Mouse (Mus musculus): ENCODE measurements at regions not wholly inside any gene's neighbourhood (a gene's known extent, or its start where the extent isn't known, plus 50 kb on each side); places are given as distances from the start of the nearest gene placed in this dataset.
"Not testable (repeated sequence)": the region's sequence is repeated elsewhere in the genome, so short reads cannot be mapped to it uniquely, and the experiment has no call there.

GRCm38 (mm10) chr6:89052758-89053460 lies 150.9 kb downstream of the Tpra1 start:
- DNase-seq (ENCODE audit: low read depth, low spot score) = no peak

GRCm38 (mm10) chr6:89054060-89054459 lies 152.0 kb downstream of the Tpra1 start:
- DNase-seq (ENCODE audit: low read depth, low spot score) = no peak

- no peak for DNase-seq (ENCODE audit: low read depth, low spot score)
These were observed 157.5 kb downstream of the Tpra1 start for GRCm38 (mm10) chr6:89059431-89059975.

- no peak for DNase-seq (ENCODE audit: low read depth, low spot score)
These were observed 163.0 kb downstream of the Tpra1 start for GRCm38 (mm10) chr6:89064977-89065580.

- DNase-seq (ENCODE audit: low read depth, low spot score) = no peak
These were observed 164.5 kb downstream of the Tpra1 start for GRCm38 (mm10) chr6:89066588-89066987.

GRCm38 (mm10) chr6:89068286-89068685 lies 166.2 kb downstream of the Tpra1 start:
- no peak for DNase-seq (ENCODE audit: low read depth, low spot score)

- DNase-seq (ENCODE audit: low read depth, low spot score) = no peak
These were observed 167.1 kb downstream of the Tpra1 start for GRCm38 (mm10) chr6:89069108-89069507.

GRCm38 (mm10) chr6:89070011-89070410 lies 168.0 kb downstream of the Tpra1 start:
- DNase-seq (ENCODE audit: low read depth, low spot score) = peak; percentile 61

- DNase-seq (ENCODE audit: low read depth, low spot score) = no peak
These were observed 169.7 kb downstream of the Tpra1 start for GRCm38 (mm10) chr6:89071766-89072165.

- no peak for DNase-seq (ENCODE audit: low read depth, low spot score)
These were observed 170.5 kb downstream of the Tpra1 start for GRCm38 (mm10) chr6:89072569-89072968.

- DNase-seq (ENCODE audit: low read depth, low spot score) = no peak
These were observed 179.7 kb downstream of the Tpra1 start for GRCm38 (mm10) chr6:89081624-89082300.

- no peak for DNase-seq (ENCODE audit: low read depth, low spot score)
These were observed 182.4 kb downstream of the Tpra1 start for GRCm38 (mm10) chr6:89084437-89084836.

GRCm38 (mm10) chr6:89085151-89085550 lies 183.1 kb downstream of the Tpra1 start:
- no peak for DNase-seq (ENCODE audit: low read depth, low spot score)

GRCm38 (mm10) chr6:89087620-89088019 lies 185.6 kb downstream of the Tpra1 start:
- DNase-seq (ENCODE audit: low read depth, low spot score) = no peak

GRCm38 (mm10) chr6:89090096-89090495 lies 188.0 kb downstream of the Tpra1 start:
- DNase-seq (ENCODE audit: low read depth, low spot score) = no peak

- no peak for DNase-seq (ENCODE audit: low read depth, low spot score)
These were observed 193.9 kb downstream of the Tpra1 start for GRCm38 (mm10) chr6:89095911-89096310.

- no peak for DNase-seq (ENCODE audit: low read depth, low spot score)
These were observed 195.5 kb downstream of the Tpra1 start for GRCm38 (mm10) chr6:89097531-89097930.

GRCm38 (mm10) chr6:89119241-89119640 lies 217.2 kb downstream of the Tpra1 start:
- DNase-seq (ENCODE audit: low read depth, low spot score) = no peak

- DNase-seq (ENCODE audit: low read depth, low spot score) = no peak
These were observed 219.1 kb downstream of the Tpra1 start for GRCm38 (mm10) chr6:89121023-89121745.

GRCm38 (mm10) chr6:89121746-89122070 lies 219.7 kb downstream of the Tpra1 start:
- no peak for DNase-seq (ENCODE audit: low read depth, low spot score)

- no peak for DNase-seq (ENCODE audit: low read depth, low spot score)
These were observed 223.9 kb downstream of the Tpra1 start for GRCm38 (mm10) chr6:89125916-89126315.

GRCm38 (mm10) chr6:89128141-89128540 lies 226.1 kb downstream of the Tpra1 start:
- DNase-seq (ENCODE audit: low read depth, low spot score) = not testable (repeated sequence)

All from embryo, embryonic 11.5 days (tissue).